Mouse (Mus musculus): Measurements from ENCODE around the gene Nfib. TPM values are rescaled to one million over a fixed set of nuclear protein-coding genes. Genes with fewer than 3 reads are reported as not detected.

Nfib gene
- polyA plus RNA-seq, 1 experiment from 2014 or later: 13.3 TPM

DNA sequence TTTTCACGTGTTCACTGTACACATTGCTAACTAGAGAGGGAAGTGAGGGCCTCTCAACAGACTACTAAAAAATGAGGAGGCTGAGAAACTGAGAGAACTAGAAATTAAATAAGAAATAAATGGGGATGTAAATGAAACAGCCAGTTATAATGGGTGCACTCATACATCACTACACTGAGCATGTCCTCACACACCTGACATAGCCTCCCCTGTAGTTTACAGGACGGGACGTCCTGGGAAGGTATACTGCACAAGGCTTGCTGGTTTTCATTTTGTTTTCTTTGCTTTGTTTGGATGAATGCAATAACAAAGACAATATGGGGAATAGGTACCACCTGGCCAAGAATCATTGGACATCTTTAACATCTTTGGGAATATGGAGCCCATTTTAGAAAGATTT lies 211.1 kb downstream of the Nfib start:
- Histone ChIP-seq H3K4me2 (ENCODE audit: low read length) (no peak overlapping the region), H3K27ac (no peak overlapping the region), H3K4me3 (replicated peaks; ENCODE audit: low read depth, low read length) (no peak overlapping the region), H3K4me1 (replicated peaks; ENCODE audit: insufficient read depth, low read length) (peaks cover 3% of the 10 kb centered on the region; the same call in 1 of the 2 replicates), H3K27me3 (ENCODE audit: insufficient read depth, low read length) (no peaks in the 10 kb centered on the region), H3K9ac (ENCODE audit: low read depth, low read length) (no peak overlapping the region), H3K9me3 (replicated peaks; ENCODE audit: low read length) (no peaks in the 10 kb centered on the region), H3K36me3 (ENCODE audit: insufficient read depth, low read length) (0 out of 2 replicates have a peak, but pooled peaks cover 4% of the 10 kb centered on the region)
- TF ChIP-seq CTCF (IDR thresholded peaks at IDR 0.05; ENCODE audit: low read depth): no peak
- WGBS: 84% methylated on average over 3 of the region's 3 CpGs
- DNase-seq (ENCODE audit: low spot score): no peak
- no peak for ATAC-seq (replicated peaks; ENCODE audit: low FRiP score, low read depth)

GRCm38 (mm10) chr4:82493865-82494264 lies 211.7 kb downstream of the Nfib start:
- 65% methylated on average over 1 of the region's 1 CpGs for WGBS
- Histone ChIP-seq H3K9me3 (replicated peaks; ENCODE audit: low read length) (no peaks in the 10 kb centered on the region), H3K4me2 (ENCODE audit: low read length) (no peak overlapping the region), H3K27me3 (ENCODE audit: insufficient read depth, low read length) (no peaks in the 10 kb centered on the region), H3K4me3 (replicated peaks; ENCODE audit: low read depth, low read length) (no peak overlapping the region), H3K27ac (no peak overlapping the region), H3K4me1 (replicated peaks; ENCODE audit: insufficient read depth, low read length) (peaks cover 3% of the 10 kb centered on the region; the same call in 1 of the 2 replicates), H3K9ac (ENCODE audit: low read depth, low read length) (no peak overlapping the region), H3K36me3 (ENCODE audit: insufficient read depth, low read length) (0 out of 2 replicates have a peak, but pooled peaks cover 4% of the 10 kb centered on the region)
- DNase-seq (ENCODE audit: low spot score) (no peak), ATAC-seq (replicated peaks; ENCODE audit: low FRiP score, low read depth) (no peak)
- TF ChIP-seq CTCF (IDR thresholded peaks at IDR 0.05; ENCODE audit: low read depth): no peak

- 0 out of 2 replicates have a peak, but pooled peaks cover 3% of the 10 kb centered on the region for H3K36me3 ChIP-seq (ENCODE audit: insufficient read depth, low read length)
Measured at GRCm38 (mm10) chr4:82493363-82493762, 212.2 kb downstream of the Nfib start.

DNA sequence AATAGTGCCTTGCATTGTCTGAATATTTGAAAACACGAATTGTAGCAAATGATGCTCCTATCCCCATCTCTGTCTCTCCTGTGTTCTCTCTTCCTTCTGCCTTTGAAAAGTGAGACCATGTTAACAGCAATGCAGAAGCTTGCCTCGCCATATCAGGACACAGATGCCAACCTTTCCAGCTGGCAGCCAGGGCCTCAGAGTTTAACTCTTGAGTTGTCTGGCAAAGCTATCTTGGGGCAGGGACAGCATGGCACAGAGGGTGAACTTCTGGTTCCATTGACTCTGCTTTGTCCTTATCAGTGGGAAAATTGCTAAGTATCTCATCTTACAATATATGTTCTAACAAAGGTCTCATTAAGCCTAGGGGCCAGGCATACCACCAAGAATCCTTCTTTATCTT lies 212.8 kb downstream of the Nfib start:
- Histone ChIP-seq H3K27me3 (ENCODE audit: insufficient read depth, low read length) (no peaks in the 10 kb centered on the region), H3K4me3 (replicated peaks; ENCODE audit: low read depth, low read length) (no peak overlapping the region), H3K9ac (ENCODE audit: low read depth, low read length) (no peak overlapping the region), H3K36me3 (ENCODE audit: insufficient read depth, low read length) (no peaks in the 10 kb centered on the region), H3K4me1 (replicated peaks; ENCODE audit: insufficient read depth, low read length) (peaks cover 3% of the 10 kb centered on the region; the same call in 1 of the 2 replicates), H3K4me2 (ENCODE audit: low read length) (no peak overlapping the region), H3K9me3 (replicated peaks; ENCODE audit: low read length) (no peaks in the 10 kb centered on the region), H3K27ac (no peak overlapping the region)
- DNase-seq (ENCODE audit: low spot score) (no peak), ATAC-seq (replicated peaks; ENCODE audit: low FRiP score, low read depth) (no peak)
- 74% methylated on average over 2 of the region's 2 CpGs for WGBS
- no peak for TF ChIP-seq CTCF (IDR thresholded peaks at IDR 0.05; ENCODE audit: low read depth)

More at GRCm38 (mm10) chr4:82493363-82493762, 212.2 kb downstream of the Nfib start:
- TF ChIP-seq CTCF (IDR thresholded peaks at IDR 0.05; ENCODE audit: low read depth): no peak
- Histone ChIP-seq H3K27ac (no peak overlapping the region), H3K27me3 (ENCODE audit: insufficient read depth, low read length) (no peaks in the 10 kb centered on the region), H3K9me3 (replicated peaks; ENCODE audit: low read length) (no peaks in the 10 kb centered on the region), H3K4me3 (replicated peaks; ENCODE audit: low read depth, low read length) (no peak overlapping the region), H3K4me2 (ENCODE audit: low read length) (no peak overlapping the region), H3K9ac (ENCODE audit: low read depth, low read length) (no peak overlapping the region), H3K4me1 (replicated peaks; ENCODE audit: insufficient read depth, low read length) (peaks cover 3% of the 10 kb centered on the region; the same call in 1 of the 2 replicates)
- no peak for ATAC-seq (replicated peaks; ENCODE audit: low FRiP score, low read depth)
- 79% methylated on average over 7 of the region's 7 CpGs for WGBS
- no peak for DNase-seq (ENCODE audit: low spot score)

DNA sequence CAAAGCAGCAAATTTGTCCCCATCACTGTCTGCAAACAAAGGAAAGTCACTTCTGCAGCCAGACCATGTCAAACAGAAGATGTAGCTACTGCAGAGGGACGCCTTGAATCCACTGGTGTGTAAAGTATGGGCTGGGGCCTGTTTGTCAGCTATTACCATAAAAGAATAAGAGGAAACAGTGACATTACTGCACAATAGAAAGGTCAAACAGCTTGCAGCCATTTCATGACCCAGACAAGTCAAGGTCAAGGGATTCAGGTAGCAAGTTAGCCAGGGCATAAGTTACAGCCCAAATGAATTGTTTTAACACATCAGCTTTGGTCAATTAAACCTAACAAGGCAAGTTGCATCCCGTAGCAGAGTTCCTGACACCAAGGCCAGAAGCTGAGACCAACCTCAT lies 215.6 kb downstream of the Nfib start:
- Histone ChIP-seq H3K4me1 (replicated peaks; ENCODE audit: insufficient read depth, low read length) (peaks cover 3% of the 10 kb centered on the region; the same call in 1 of the 2 replicates), H3K27me3 (ENCODE audit: insufficient read depth, low read length) (no peaks in the 10 kb centered on the region), H3K4me2 (ENCODE audit: low read length) (no peak overlapping the region), H3K36me3 (ENCODE audit: insufficient read depth, low read length) (no peaks in the 10 kb centered on the region), H3K27ac (no peak overlapping the region), H3K9me3 (replicated peaks; ENCODE audit: low read length) (no peaks in the 10 kb centered on the region; the same call in 1 of the 2 replicates), H3K9ac (ENCODE audit: low read depth, low read length) (no peak overlapping the region), H3K4me3 (replicated peaks; ENCODE audit: low read depth, low read length) (no peak overlapping the region)
- ATAC-seq (replicated peaks; ENCODE audit: low FRiP score, low read depth) (no peak), DNase-seq (ENCODE audit: low spot score) (no peak)
- WGBS: 20% methylated on average over 2 of the region's 2 CpGs
- TF ChIP-seq CTCF (IDR thresholded peaks at IDR 0.05; ENCODE audit: low read depth): no peak

DNA sequence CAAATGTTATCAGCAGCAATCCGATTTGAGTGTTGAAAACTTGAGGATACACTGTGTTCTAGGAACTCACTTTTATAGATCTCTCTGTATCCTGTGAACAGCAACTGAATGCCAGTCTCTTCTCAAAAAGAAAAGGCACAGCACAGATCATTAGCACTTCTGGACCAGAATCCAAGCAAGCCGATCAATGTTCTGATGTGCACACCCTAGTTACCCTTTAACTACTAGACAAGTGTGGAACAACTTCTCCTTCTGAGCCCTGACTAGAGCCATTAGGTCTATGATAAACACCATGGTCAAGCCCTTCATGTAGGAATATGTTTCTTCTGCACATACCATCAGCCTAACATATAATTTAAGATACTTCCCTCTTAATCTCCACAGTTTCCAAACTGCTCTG lies 219.6 kb downstream of the Nfib start:
- WGBS: 82% methylated on average over 2 of the region's 2 CpGs
- H3K9me3 ChIP-seq (replicated peaks; ENCODE audit: low read length): no peaks in the 10 kb centered on the region; the same call in 1 of the 2 replicates
- H3K4me2 ChIP-seq (ENCODE audit: low read length): no peak overlapping the region
- DNase-seq (ENCODE audit: low spot score): no peak
- no peak overlapping the region for H3K4me3 ChIP-seq (replicated peaks; ENCODE audit: low read depth, low read length)
- H3K36me3 ChIP-seq (ENCODE audit: insufficient read depth, low read length): no peaks in the 10 kb centered on the region
- peaks cover 3% of the 10 kb centered on the region; the same call in 1 of the 2 replicates for H3K4me1 ChIP-seq (replicated peaks; ENCODE audit: insufficient read depth, low read length)
- TF ChIP-seq CTCF (IDR thresholded peaks at IDR 0.05; ENCODE audit: low read depth): no peak
- H3K27ac ChIP-seq: no peak overlapping the region
- H3K27me3 ChIP-seq (ENCODE audit: insufficient read depth, low read length): no peaks in the 10 kb centered on the region
- ATAC-seq (replicated peaks; ENCODE audit: low FRiP score, low read depth): no peak
- no peak overlapping the region for H3K9ac ChIP-seq (ENCODE audit: low read depth, low read length)

DNA sequence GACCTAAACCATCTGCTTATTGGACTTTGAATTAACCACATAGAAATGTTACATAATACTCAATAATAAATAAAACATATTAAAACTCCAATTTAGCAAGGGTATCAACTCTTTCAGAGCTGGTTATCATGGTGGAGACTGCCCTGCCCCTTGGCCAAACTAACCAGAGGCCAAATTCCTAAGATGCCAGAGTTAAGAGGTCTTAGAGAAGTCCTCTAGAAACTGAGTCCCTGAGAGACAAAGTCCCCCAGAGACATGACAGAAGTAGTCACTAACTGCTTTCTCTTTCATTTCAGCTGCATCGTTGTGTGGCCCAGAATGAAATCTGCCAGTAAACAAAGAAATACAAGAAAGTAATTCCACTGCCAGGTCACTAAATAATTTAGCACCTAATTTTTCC lies 221.7 kb downstream of the Nfib start:
- no peak for DNase-seq (ENCODE audit: low spot score)
- Histone ChIP-seq H3K9me3 (replicated peaks; ENCODE audit: low read length) (no peaks in the 10 kb centered on the region; the same call in 1 of the 2 replicates), H3K4me2 (ENCODE audit: low read length) (no peak overlapping the region), H3K36me3 (ENCODE audit: insufficient read depth, low read length) (no peaks in the 10 kb centered on the region), H3K4me1 (replicated peaks; ENCODE audit: insufficient read depth, low read length) (no peaks in the 10 kb centered on the region), H3K27me3 (ENCODE audit: insufficient read depth, low read length) (no peaks in the 10 kb centered on the region), H3K9ac (ENCODE audit: low read depth, low read length) (no peak overlapping the region), H3K4me3 (replicated peaks; ENCODE audit: low read depth, low read length) (no peak overlapping the region), H3K27ac (no peak overlapping the region)
- no peak for ATAC-seq (replicated peaks; ENCODE audit: low FRiP score, low read depth)
- WGBS: 44% methylated on average over 1 of the region's 1 CpGs
- TF ChIP-seq CTCF (IDR thresholded peaks at IDR 0.05; ENCODE audit: low read depth): no peak

All from kidney, postnatal 0 days (tissue).